ENCODE assay signal across 8 mouse cellular contexts in genomic region chr8:110217681-110218131, GRCm38 (mm10). TPM values are rescaled to one million over a fixed set of nuclear protein-coding genes. Genes with fewer than 3 reads are reported as not detected.
A peak's percentile ranks its signal among the peaks of the same experiment; 100 is the strongest.
DNase-seq lines count a peak whose midpoint lies in the region; ATAC-seq and TF ChIP-seq lines count a peak whose summit lies in the region.

No protein-coding gene starts in this region.

- no peak for TF ChIP-seq RAD21 in MEL (IDR thresholded peaks at IDR 0.05; ENCODE audit: low read depth, low read length)

- peak; percentile 72 to 79; a peak in 3 of 4 replicates for TF ChIP-seq POLR2A in MEL (IDR thresholded peaks at IDR 0.05; ENCODE audit: control insufficient read depth in 1 of 2, insufficient read depth in 1 of 2, low read depth in 1 of 2, low read length in 2 of 2, poor library complexity in 1 of 2)
- peak; percentile 79; the same call in 1 of the 2 replicates for TF ChIP-seq POLR2A in cerebellum, adult 2 months (IDR thresholded peaks at IDR 0.05; ENCODE audit: borderline replicate concordance, insufficient read depth, low read length)

- TF ChIP-seq EP300 in MEL (IDR thresholded peaks at IDR 0.05; ENCODE audit: low read depth in 1 of 2, low read length in 2 of 2) = 0 out of 4 replicates have a peak, but pooled peaks of 1 of the 2 experiments have one; percentile 30

- peak overlapping the region; percentile 73 for H3K9ac ChIP-seq in MEL (ENCODE audit: control insufficient read depth, low read depth, low read length, poor library complexity, severe bottlenecking)
- H3K9ac ChIP-seq in forebrain, postnatal 0 days = peak overlapping the region; percentile 44
- peak overlapping the region; percentile 42 for H3K9ac ChIP-seq in lung, embryonic 15.5 days

- ATAC-seq in forebrain, postnatal 0 days = peak; percentile 100
- peak; percentile 99 for ATAC-seq in lung, embryonic 15.5 days (ENCODE audit: borderline replicate concordance, extremely low read depth, low FRiP score, low TSS enrichment)

- peaks cover 6 to 13% of the 10 kb centered on the region in 2 experiments for H3K36me3 ChIP-seq in MEL (ENCODE audit: control insufficient read depth in 1 of 2, insufficient read depth in 2 of 2, low read length in 2 of 2)
- peaks cover 18% of the 10 kb centered on the region for H3K36me3 ChIP-seq in forebrain, postnatal 0 days (ENCODE audit: insufficient read depth)
- H3K36me3 ChIP-seq in lung, embryonic 15.5 days = peaks cover 20% of the 10 kb centered on the region

- no peak for TF ChIP-seq CTCF in MEL (IDR thresholded peaks at IDR 0.05 in 2 of 3, conservative IDR thresholded peaks at IDR 0.05 in 1 of 3; ENCODE audit: control insufficient read depth in 1 of 3, insufficient read depth in 1 of 3, low read depth in 2 of 3, low read length in 3 of 3, poor library complexity in 1 of 3, severe bottlenecking in 1 of 3)
- no peak for TF ChIP-seq CTCF in cerebellum, adult 2 months (IDR thresholded peaks at IDR 0.05; ENCODE audit: borderline replicate concordance, insufficient read depth, low read depth, low read length)
- TF ChIP-seq CTCF in forebrain, postnatal 0 days (IDR thresholded peaks at IDR 0.05; ENCODE audit: low read depth) = no peak

- peak overlapping the region; percentile 69 for H3K4me2 ChIP-seq in forebrain, postnatal 0 days (ENCODE audit: low read depth)
- H3K4me2 ChIP-seq in lung, embryonic 15.5 days = peak overlapping the region; percentile 70

- H3K9me3 ChIP-seq in MEL (replicated peaks; ENCODE audit: insufficient read depth, low read length) = no peaks in the 10 kb centered on the region
- H3K9me3 ChIP-seq in forebrain, postnatal 0 days (ENCODE audit: low read length) = no peaks in the 10 kb centered on the region
- no peaks in the 10 kb centered on the region for H3K9me3 ChIP-seq in lung, embryonic 15.5 days

- peak overlapping the region; percentile 68 to 77 for H3K4me3 ChIP-seq in MEL (ENCODE audit: control insufficient read depth in 1 of 2, insufficient read depth in 1 of 2, low read depth in 2 of 2, low read length in 2 of 2)
- H3K4me3 ChIP-seq in cerebellum, adult 2 months (replicated peaks; ENCODE audit: insufficient read depth, low read depth, low read length) = peak overlapping the region; percentile 75
- H3K4me3 ChIP-seq in forebrain, postnatal 0 days (ENCODE audit: low read depth, low read length) = peak overlapping the region; percentile 51
- peak overlapping the region; percentile 62 for H3K4me3 ChIP-seq in lung, embryonic 15.5 days

- DNase-seq in MEL (ENCODE audit: low read depth, low spot score) = peak; percentile 99
- peak; percentile 100 for DNase-seq in cerebellum, adult 2 months
- DNase-seq in forebrain, postnatal 0 days = peak; percentile 100
- peak; percentile 100 for DNase-seq in heart, postnatal 4 days
- peak; percentile 99 to 100 for DNase-seq in layer of hippocampus, adult 8-10 months (ENCODE audit: low spot score in 2 of 2)
- peak; percentile 99 for DNase-seq in ovary, adult 18-20 months (ENCODE audit: low spot score)
- peak; percentile 98 for DNase-seq in thymus, postnatal 0 days (ENCODE audit: low spot score)

- H3K27ac ChIP-seq in MEL (ENCODE audit: control insufficient read depth, low read depth, low read length) = peak overlapping the region; percentile 59
- peak overlapping the region; percentile 9; the same call in 1 of the 2 replicates for H3K27ac ChIP-seq in cerebellum, adult 2 months (ENCODE audit: insufficient read depth, low read length)
- H3K27ac ChIP-seq in forebrain, postnatal 0 days (ENCODE audit: low read depth, low read length) = 0 out of 2 replicates have a peak overlapping the region, but pooled peaks have one; percentile 37
- no peak overlapping the region; the same call in 1 of the 2 replicates for H3K27ac ChIP-seq in lung, embryonic 15.5 days

- peaks cover 27% of the 10 kb centered on the region for H3K79me2 ChIP-seq in MEL (ENCODE audit: control insufficient read depth, insufficient read depth, low read length, poor library complexity)

- under 1% methylated on average over 43 of the region's 43 CpGs for WGBS in cerebellum, adult 2 months
- WGBS in forebrain, postnatal 0 days = under 1% methylated on average over 43 of the region's 43 CpGs
- WGBS in lung, embryonic 15.5 days = under 1% methylated on average over 43 of the region's 43 CpGs

- peaks cover 0 to 2% of the 10 kb centered on the region in 2 experiments; a peak in 1 of 4 replicates for H3K27me3 ChIP-seq in MEL (ENCODE audit: control insufficient read depth in 1 of 2, insufficient read depth in 2 of 2, low read length in 2 of 2)
- H3K27me3 ChIP-seq in cerebellum, adult 2 months (ENCODE audit: control insufficient read depth, insufficient read depth, low read length) = no peaks in the 10 kb centered on the region
- no peaks in the 10 kb centered on the region for H3K27me3 ChIP-seq in forebrain, postnatal 0 days (ENCODE audit: insufficient read depth, low read length)
- no peaks in the 10 kb centered on the region for H3K27me3 ChIP-seq in lung, embryonic 15.5 days

- peaks cover 0 to 11% of the 10 kb centered on the region in 2 experiments; a peak in 2 of 4 replicates for H3K4me1 ChIP-seq in MEL (ENCODE audit: control insufficient read depth in 1 of 2, insufficient read depth in 2 of 2, low read length in 2 of 2)
- H3K4me1 ChIP-seq in cerebellum, adult 2 months (ENCODE audit: control insufficient read depth, insufficient read depth, low read length) = peaks cover 4% of the 10 kb centered on the region
- H3K4me1 ChIP-seq in forebrain, postnatal 0 days (ENCODE audit: insufficient read depth) = peaks cover 9% of the 10 kb centered on the region; the same call in 1 of the 2 replicates
- H3K4me1 ChIP-seq in lung, embryonic 15.5 days = peaks cover 11% of the 10 kb centered on the region

TF ChIP-seq in MEL, 35 proteins besides CTCF, POLR2A, EP300 and RAD21 (continues in another document):
- TF ChIP-seq CHD1 (IDR thresholded peaks at IDR 0.05; ENCODE audit: low read depth, low read length) = no peak
- no peak for TF ChIP-seq UBTF (IDR thresholded peaks at IDR 0.05; ENCODE audit: borderline replicate concordance, insufficient read depth, low read depth, low read length)
- 0 out of 2 replicates have a peak, but pooled peaks have one; percentile 53 for TF ChIP-seq ZMIZ1 (IDR thresholded peaks at IDR 0.05; ENCODE audit: low read depth, low read length)
- TF ChIP-seq TBP (IDR thresholded peaks at IDR 0.05; ENCODE audit: low read depth, low read length) = no peak
- TF ChIP-seq USF1 (IDR thresholded peaks at IDR 0.05; ENCODE audit: low read depth, low read length) = peak; percentile 64; the same call in 1 of the 2 replicates
- no peak for TF ChIP-seq MAFK (IDR thresholded peaks at IDR 0.05; ENCODE audit: borderline replicate concordance, low read depth, low read length)
- TF ChIP-seq ELF1 (IDR thresholded peaks at IDR 0.05; ENCODE audit: low read depth, low read length) = peak; percentile 93
- TF ChIP-seq POLR2AphosphoS2 (IDR thresholded peaks at IDR 0.05; ENCODE audit: low read length) = peak; percentile 46; the same call in 1 of the 2 replicates
- peak; percentile 89 for TF ChIP-seq MYC (IDR thresholded peaks at IDR 0.05; ENCODE audit: low read depth, low read length)
- TF ChIP-seq HCFC1 (IDR thresholded peaks at IDR 0.05; ENCODE audit: low read depth, low read length) = peak; percentile 85
- peak; percentile 96 for TF ChIP-seq MXI1 (IDR thresholded peaks at IDR 0.05; ENCODE audit: low read depth, low read length)
- TF ChIP-seq ZC3H11A (IDR thresholded peaks at IDR 0.05; ENCODE audit: low read depth, low read length) = no peak
- peak; percentile 80 for TF ChIP-seq NELFE (IDR thresholded peaks at IDR 0.05; ENCODE audit: low read depth, low read length)
- TF ChIP-seq TCF12 (IDR thresholded peaks at IDR 0.05; ENCODE audit: low read depth, low read length) = peak; percentile 51; the same call in 1 of the 2 replicates
- TF ChIP-seq KAT2A (conservative IDR thresholded peaks at IDR 0.05; ENCODE audit: low read depth, low read length) = no peak; the same call in 1 of the 2 replicates

RNA-seq across cellular contexts. Expression of gene Cmtr2, which starts 2.2 kb away (rescaled TPM):
- total RNA-seq in MEL (2012; rRNA removed) = 17.2 and 23.5 TPM in 2 replicates
- 10 to 100 TPM in 1 of 2 experiments, not detected in 1; 11.6 TPM for polyA plus RNA-seq in MEL (2012; ENCODE audit: insufficient read depth in 1 of 2, insufficient read length in 2 of 2, low read depth in 1 of 2, low replicate concordance in 2 of 2, missing spikeins in 1 of 2)
- 13.2 and 13.8 TPM in 2 replicates for polyA plus RNA-seq in cerebellum, adult 2 months (2012; rRNA removed)
- total RNA-seq in forebrain, postnatal 0 days (2014; rRNA removed) = 21.9 and 24.9 TPM in 2 replicates
- 9.1 and 9.3 TPM in 2 replicates for polyA plus RNA-seq in forebrain, postnatal 0 days (2015; fragmentation: Nextera tagmentation; extraction: Ambion mirVana)
- total RNA-seq in heart, postnatal 4 days (2021) = 1 to 10 TPM; 3.9 to 4.5 TPM
- 1 to 10 TPM; 5.7 to 6.8 (median 6.6) TPM for total RNA-seq in layer of hippocampus, adult 8-10 months (2022)
- polyA plus RNA-seq in lung, embryonic 15.5 days (2015; fragmentation: Nextera tagmentation; extraction: Ambion mirVana) = 8.3 and 8.6 TPM in 2 replicates
- 6.9 and 7.6 TPM in 2 replicates for polyA plus RNA-seq in thymus, postnatal 0 days (2015; fragmentation: Nextera tagmentation; extraction: Ambion mirVana)

RNA-seq across cellular contexts. Expression of gene Hydin, which starts 49.1 kb away (rescaled TPM):
- not detected in 2 replicates for total RNA-seq in MEL (2012; rRNA removed)
- polyA plus RNA-seq in MEL (2012; ENCODE audit: insufficient read depth in 1 of 2, insufficient read length in 2 of 2, low read depth in 1 of 2, low replicate concordance in 2 of 2, missing spikeins in 1 of 2) = not detected
- 0.70 and 0.71 TPM in 2 replicates for polyA plus RNA-seq in cerebellum, adult 2 months (2012; rRNA removed)
- total RNA-seq in forebrain, postnatal 0 days (2014; rRNA removed) = 0.92 and 1.0 TPM in 2 replicates
- 0.21 and 0.63 TPM in 2 replicates for polyA plus RNA-seq in forebrain, postnatal 0 days (2015; fragmentation: Nextera tagmentation; extraction: Ambion mirVana)
- total RNA-seq in heart, postnatal 4 days (2021) = under 1 TPM; 0.14 to 0.16 TPM
- under 1 TPM; 0.63 to 0.96 (median 0.70) TPM for total RNA-seq in layer of hippocampus, adult 8-10 months (2022)
- 0.34 TPM in 2 replicates for polyA plus RNA-seq in lung, embryonic 15.5 days (2015; fragmentation: Nextera tagmentation; extraction: Ambion mirVana)
- 0.14 and 0.18 TPM in 2 replicates for polyA plus RNA-seq in thymus, postnatal 0 days (2015; fragmentation: Nextera tagmentation; extraction: Ambion mirVana)

RNA-seq across cellular contexts. Expression of gene Calb2, which starts 49.7 kb away (rescaled TPM):
- 0.10 and 0.12 TPM in 2 replicates for total RNA-seq in MEL (2012; rRNA removed)
- under 1 TPM in 1 of 2 experiments, not detected in 1; 0.82 TPM for polyA plus RNA-seq in MEL (2012; ENCODE audit: insufficient read depth in 1 of 2, insufficient read length in 2 of 2, low read depth in 1 of 2, low replicate concordance in 2 of 2, missing spikeins in 1 of 2)
- 542 and 550 TPM in 2 replicates for polyA plus RNA-seq in cerebellum, adult 2 months (2012; rRNA removed)
- 133 TPM in 2 replicates for total RNA-seq in forebrain, postnatal 0 days (2014; rRNA removed)
- polyA plus RNA-seq in forebrain, postnatal 0 days (2015; fragmentation: Nextera tagmentation; extraction: Ambion mirVana) = 177 and 286 TPM in 2 replicates
- under 1 TPM; 0.31 to 0.65 TPM for total RNA-seq in heart, postnatal 4 days (2021)
- 10 to 100 TPM; 36.3 to 41.0 (median 38.6) TPM for total RNA-seq in layer of hippocampus, adult 8-10 months (2022)
- 15.5 and 15.8 TPM in 2 replicates for polyA plus RNA-seq in lung, embryonic 15.5 days (2015; fragmentation: Nextera tagmentation; extraction: Ambion mirVana)
- polyA plus RNA-seq in thymus, postnatal 0 days (2015; fragmentation: Nextera tagmentation; extraction: Ambion mirVana) = 1.3 and 1.4 TPM in 2 replicates

Comparison
In these comparisons a context has a peak if more than half of its experiments do, and no peak if none do; other contexts are left out.
1. RNA of gene Calb2, which starts 49.7 kb away (polyA plus RNA-seq): 542 to 550 TPM in cerebellum, adult 2 months and 177 to 286 TPM in forebrain, postnatal 0 days; 15.5 to 15.8 TPM in lung, embryonic 15.5 days, 1.3 to 1.4 TPM in thymus, postnatal 0 days and 0.82 TPM in MEL; every median in the first group is over 10 times any median in the second.
2. Peak in every context shown above with its lines, with median percentiles within 50 percentile points of each other: DNase-seq, H3K4me3 ChIP-seq and H3K9ac ChIP-seq.